Mouse (Mus musculus): ENCODE data around the gene Onecut1. TPM values are rescaled to one million over a fixed set of nuclear protein-coding genes. Genes with fewer than 3 reads are reported as not detected.

Onecut1 gene
- polyA plus RNA-seq, 1 experiment from 2014 or later: 2.9 TPM

DNA sequence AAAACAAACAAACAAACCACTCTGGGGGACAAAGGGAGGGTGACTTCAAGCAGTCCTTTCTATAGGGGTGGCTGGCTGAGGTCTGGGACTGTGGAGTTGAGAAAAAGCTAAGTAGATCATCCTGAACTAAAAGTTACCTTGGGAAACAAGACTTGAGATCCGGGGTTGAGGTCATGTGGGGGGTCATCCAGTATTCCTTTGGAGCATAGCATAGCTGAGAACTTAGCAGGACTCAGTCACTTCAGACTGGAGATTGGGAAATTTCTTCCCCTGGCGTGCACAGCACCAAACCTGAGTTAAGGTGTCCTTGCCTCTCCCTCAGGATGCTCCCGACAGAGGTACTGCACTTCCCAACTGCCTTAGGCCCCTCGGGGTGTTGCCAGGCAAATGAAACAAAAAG, 9.4 kb upstream of the Onecut1 start:
- no peak overlapping the region for H3K27ac ChIP-seq (replicated peaks)
- WGBS: 2% methylated on average over 4 of the region's 4 CpGs
- no peaks in the 10 kb centered on the region for H3K36me3 ChIP-seq (replicated peaks)
- peaks cover 100% of the 10 kb centered on the region for H3K27me3 ChIP-seq (replicated peaks; ENCODE audit: low read depth, poor library complexity, severe bottlenecking)
- H3K4me3 ChIP-seq: no peak overlapping the region
- peak; percentile 34 for DNase-seq (ENCODE audit: low spot score)
- no peaks in the 10 kb centered on the region for H3K9me3 ChIP-seq
- H3K4me1 ChIP-seq: peaks cover 26% of the 10 kb centered on the region

DNA sequence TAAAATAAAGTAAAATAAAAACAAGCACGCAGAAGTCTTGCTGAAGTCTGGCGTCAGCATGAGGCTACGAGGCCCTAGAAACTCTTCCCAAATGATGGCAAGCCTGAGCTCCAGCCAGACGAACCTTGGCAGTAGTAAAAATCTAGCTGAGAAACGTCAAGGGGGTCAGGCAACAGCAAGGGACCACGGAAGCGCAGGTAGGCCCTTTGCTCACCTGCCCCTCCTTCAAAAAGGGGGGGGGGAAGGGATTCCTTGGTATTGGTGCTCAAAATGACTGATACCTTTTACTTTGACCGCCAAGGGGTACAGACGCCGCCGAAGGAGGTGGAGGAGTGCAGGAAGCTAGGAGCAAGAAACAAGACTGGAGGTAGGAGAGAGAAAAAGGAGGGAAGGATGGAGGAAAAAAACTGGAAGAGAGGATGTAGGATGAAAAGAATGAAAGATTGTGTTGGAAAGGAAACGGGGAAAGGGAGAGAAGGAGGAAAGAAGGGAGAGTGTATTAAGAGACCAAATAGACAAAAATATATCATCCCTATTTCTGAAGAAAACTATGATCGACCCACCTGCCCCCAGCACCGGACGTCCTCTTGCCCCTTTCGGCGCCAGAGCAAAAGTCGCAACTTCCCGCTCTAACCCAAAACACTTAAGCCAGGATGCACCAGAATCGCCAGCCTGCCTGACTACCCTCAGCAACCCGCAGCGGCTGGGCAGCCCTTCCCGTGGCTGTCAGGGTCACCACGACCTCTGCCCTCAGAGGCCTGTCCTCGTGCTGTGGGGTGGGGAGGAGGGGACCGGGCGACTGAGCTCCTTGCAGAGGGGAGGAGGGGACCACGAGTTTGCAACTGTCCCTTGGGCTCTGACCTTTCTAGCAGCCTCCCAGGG, 8.3 kb upstream of the Onecut1 start:
- Histone ChIP-seq H3K4me3 (peak overlapping the region; percentile 9; the same call in 1 of the 2 replicates), H3K27ac (replicated peaks) (no peak overlapping the region)
- no peak for DNase-seq (ENCODE audit: low spot score)

DNA sequence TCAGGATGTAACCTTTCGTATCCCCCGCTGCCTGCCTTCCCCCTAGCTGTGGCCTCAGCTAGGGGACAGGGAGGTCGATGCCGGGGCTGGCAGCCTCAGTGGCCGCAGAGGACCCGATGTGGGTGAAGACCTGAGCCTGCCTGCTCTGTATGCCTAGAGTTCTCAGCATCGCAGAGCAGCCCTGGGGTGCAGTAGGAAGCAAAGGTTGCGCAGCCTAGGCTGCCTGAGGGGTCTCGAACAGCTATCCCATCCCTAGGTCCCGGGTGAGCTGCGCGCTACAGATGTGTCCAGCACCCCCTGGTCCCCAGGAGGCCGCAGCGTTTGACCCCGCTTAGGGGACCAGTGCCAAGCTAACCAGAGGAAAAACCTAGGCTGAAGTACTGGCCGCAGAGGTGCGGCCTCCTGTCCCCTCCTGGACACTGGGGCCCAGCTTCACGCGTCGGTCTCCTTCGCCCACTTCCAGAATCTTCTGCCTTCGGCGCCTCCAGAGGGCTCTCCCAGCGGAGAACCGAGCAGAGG, 7.6 kb upstream of the Onecut1 start:
- Histone ChIP-seq H3K4me3 (peak overlapping the region; percentile 9; the same call in 1 of the 2 replicates), H3K4me1 (peaks cover 15% of the 10 kb centered on the region), H3K36me3 (replicated peaks) (no peaks in the 10 kb centered on the region), H3K27me3 (replicated peaks; ENCODE audit: low read depth, poor library complexity, severe bottlenecking) (peaks cover 100% of the 10 kb centered on the region), H3K27ac (replicated peaks) (no peak overlapping the region), H3K9me3 (no peaks in the 10 kb centered on the region)
- under 1% methylated on average over 25 of the region's 25 CpGs for WGBS
- DNase-seq (ENCODE audit: low spot score): peak; percentile 59

More for the DNA sequence above, 8.3 kb upstream of the Onecut1 start:
- no peaks in the 10 kb centered on the region for H3K36me3 ChIP-seq (replicated peaks)
- peaks cover 100% of the 10 kb centered on the region for H3K27me3 ChIP-seq (replicated peaks; ENCODE audit: low read depth, poor library complexity, severe bottlenecking)
- peaks cover 22% of the 10 kb centered on the region for H3K4me1 ChIP-seq
- H3K9me3 ChIP-seq: no peaks in the 10 kb centered on the region
- WGBS: 1% methylated on average over 28 of the region's 28 CpGs

DNA sequence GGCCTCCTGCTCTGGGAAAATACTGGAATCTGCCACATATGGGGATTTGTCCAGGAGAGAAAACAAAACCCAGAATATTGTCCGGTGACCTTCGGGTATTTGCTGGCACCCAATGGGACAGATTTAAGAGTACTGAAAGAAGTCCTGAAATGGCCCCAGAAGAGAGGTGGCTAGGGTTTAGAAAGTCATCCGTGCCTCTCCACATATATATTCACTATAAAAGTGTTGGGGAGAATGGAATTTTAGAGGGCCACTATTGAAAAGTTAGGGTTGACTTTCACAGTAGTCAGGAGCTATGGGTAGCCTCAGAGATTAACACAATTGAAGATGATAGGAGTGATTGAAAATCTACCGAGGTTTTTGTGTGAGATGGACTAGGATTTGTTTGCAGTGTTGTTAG, 6.3 kb upstream of the Onecut1 start:
- WGBS: 5% methylated on average over 4 of the region's 4 CpGs
- Histone ChIP-seq H3K27me3 (replicated peaks; ENCODE audit: low read depth, poor library complexity, severe bottlenecking) (peaks cover 100% of the 10 kb centered on the region), H3K27ac (replicated peaks) (no peak overlapping the region), H3K4me3 (no peak overlapping the region), H3K9me3 (no peaks in the 10 kb centered on the region), H3K4me1 (peaks cover 10% of the 10 kb centered on the region), H3K36me3 (replicated peaks) (no peaks in the 10 kb centered on the region)
- DNase-seq (ENCODE audit: low spot score): no peak

DNA sequence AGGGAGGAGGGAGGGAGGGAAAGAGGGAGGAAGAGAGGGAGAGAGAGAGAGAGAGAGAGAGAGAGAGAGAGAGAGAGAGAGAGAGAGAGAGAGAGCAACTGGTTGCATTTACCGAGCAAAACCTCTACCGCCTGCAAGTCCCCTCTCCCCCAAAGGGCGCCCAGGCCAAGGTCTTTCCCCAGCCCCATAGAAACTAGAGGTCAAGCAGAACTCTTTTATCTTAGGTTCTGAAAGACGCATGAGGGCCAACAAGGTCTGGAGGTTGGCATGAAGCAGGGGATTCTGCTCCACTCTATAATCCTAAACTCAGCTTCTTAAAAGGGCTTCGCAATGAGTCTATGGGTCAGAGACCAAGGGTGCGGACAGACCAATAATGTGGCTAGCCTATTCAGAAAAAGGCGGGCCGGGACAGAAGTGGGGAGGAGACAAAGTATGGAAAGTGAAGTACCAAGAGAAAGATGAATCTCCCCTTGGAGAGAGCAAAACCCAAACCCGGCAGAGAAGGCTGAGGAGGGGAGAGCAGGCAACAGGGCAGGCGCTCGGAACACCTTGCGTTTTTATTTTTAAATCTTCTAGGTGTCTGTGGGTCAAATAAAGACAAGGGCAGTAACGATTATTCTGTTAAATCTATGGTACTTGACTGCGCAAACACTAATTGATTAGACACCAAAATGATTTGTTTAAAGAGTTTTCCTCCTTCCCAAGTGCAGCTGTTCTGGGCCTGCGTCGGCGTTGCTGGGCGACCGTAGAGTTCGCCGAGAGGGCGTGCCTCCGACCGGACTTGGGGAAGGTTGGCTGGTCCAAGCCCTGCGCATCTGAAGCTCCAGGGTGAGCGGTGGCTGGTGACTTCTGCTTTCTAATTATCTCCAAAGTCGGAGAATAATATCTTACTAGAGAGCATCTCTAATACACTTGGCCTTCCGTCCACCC, 4.9 kb upstream of the Onecut1 start:
- no peaks in the 10 kb centered on the region for H3K36me3 ChIP-seq (replicated peaks)
- no peak overlapping the region for H3K4me3 ChIP-seq
- H3K27me3 ChIP-seq (replicated peaks; ENCODE audit: low read depth, poor library complexity, severe bottlenecking): peaks cover 100% of the 10 kb centered on the region
- peaks cover 23% of the 10 kb centered on the region for H3K4me1 ChIP-seq
- no peaks in the 10 kb centered on the region for H3K9me3 ChIP-seq
- DNase-seq (ENCODE audit: low spot score): peak; percentile 64
- WGBS: under 1% methylated on average over 28 of the region's 28 CpGs
- no peak overlapping the region for H3K27ac ChIP-seq (replicated peaks)

DNA sequence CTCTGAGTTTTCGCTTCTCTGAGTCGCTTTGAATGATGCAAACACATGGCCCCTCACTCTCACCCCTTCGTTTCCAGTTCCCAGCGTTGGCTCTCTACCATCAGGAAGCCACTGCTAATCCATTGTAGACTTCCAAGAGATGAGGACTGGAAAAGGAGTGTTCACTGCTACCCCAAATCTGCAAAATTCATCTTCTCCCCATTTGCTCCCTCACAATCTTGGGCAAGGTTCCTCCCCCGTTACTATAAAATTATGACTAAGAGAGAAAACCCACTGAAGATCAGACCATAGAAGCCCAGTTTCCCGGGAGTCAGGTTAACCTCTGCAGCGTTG, 4.2 kb upstream of the Onecut1 start:
- WGBS: 2% methylated on average over 7 of the region's 7 CpGs
- Histone ChIP-seq H3K4me3 (no peak overlapping the region), H3K27me3 (replicated peaks; ENCODE audit: low read depth, poor library complexity, severe bottlenecking) (peaks cover 100% of the 10 kb centered on the region), H3K9me3 (no peaks in the 10 kb centered on the region), H3K27ac (replicated peaks) (no peak overlapping the region), H3K4me1 (peaks cover 30% of the 10 kb centered on the region), H3K36me3 (replicated peaks) (no peaks in the 10 kb centered on the region)
- no peak for DNase-seq (ENCODE audit: low spot score)

DNA sequence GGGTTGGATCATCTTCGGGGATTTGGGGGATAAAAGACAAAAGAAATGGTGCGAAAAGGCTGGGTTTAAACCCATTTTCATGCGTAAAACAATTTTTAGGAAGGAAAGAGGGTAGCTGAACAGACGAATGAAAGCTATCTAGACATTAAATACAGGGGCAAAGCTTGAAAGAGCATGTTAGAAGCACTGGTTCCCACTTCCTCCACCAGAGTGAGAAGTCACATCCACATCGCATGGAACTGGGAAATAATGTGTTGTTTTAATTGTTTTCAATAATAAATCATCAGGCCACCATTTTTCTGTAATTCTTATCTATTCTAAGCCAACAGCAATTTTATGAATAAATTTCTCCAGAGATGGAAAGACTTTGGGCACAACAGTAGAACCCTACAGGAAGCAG, 3.6 kb upstream of the Onecut1 start:
- 2% methylated on average over 5 of the region's 5 CpGs for WGBS
- DNase-seq (ENCODE audit: low spot score): no peak
- Histone ChIP-seq H3K36me3 (replicated peaks) (no peaks in the 10 kb centered on the region), H3K4me3 (no peak overlapping the region), H3K27me3 (replicated peaks; ENCODE audit: low read depth, poor library complexity, severe bottlenecking) (peaks cover 100% of the 10 kb centered on the region), H3K4me1 (peaks cover 36% of the 10 kb centered on the region), H3K9me3 (no peaks in the 10 kb centered on the region), H3K27ac (replicated peaks) (no peak overlapping the region)

DNA sequence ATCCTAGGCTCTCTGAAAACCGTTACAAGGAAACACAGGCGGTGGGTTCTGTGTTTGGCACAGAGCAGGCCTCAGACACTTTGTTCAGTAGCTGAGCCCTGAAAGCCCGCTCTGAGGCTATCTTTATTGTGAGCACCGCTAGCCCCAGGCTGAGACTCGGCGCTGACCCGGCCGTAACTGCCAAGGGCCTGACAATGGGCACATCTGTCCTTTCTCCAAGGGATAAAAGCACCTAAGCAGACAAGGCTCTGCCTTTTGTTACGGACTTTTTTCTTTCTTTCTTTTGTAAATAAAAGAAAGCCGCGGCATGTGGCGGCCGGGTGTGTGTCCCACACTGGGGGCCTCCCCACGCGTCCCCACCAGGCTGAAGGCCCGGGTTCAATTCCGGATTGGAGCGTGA, 1.3 kb upstream of the Onecut1 start:
- no peaks in the 10 kb centered on the region for H3K36me3 ChIP-seq (replicated peaks)
- 2% methylated on average over 18 of the region's 18 CpGs for WGBS
- peaks cover 100% of the 10 kb centered on the region for H3K27me3 ChIP-seq (replicated peaks; ENCODE audit: low read depth, poor library complexity, severe bottlenecking)
- H3K27ac ChIP-seq (replicated peaks): no peak overlapping the region; the same call in 1 of the 2 replicates
- H3K4me3 ChIP-seq: no peak overlapping the region
- peak; percentile 45 for DNase-seq (ENCODE audit: low spot score)
- H3K9me3 ChIP-seq: no peaks in the 10 kb centered on the region
- H3K4me1 ChIP-seq: peaks cover 35% of the 10 kb centered on the region

DNA sequence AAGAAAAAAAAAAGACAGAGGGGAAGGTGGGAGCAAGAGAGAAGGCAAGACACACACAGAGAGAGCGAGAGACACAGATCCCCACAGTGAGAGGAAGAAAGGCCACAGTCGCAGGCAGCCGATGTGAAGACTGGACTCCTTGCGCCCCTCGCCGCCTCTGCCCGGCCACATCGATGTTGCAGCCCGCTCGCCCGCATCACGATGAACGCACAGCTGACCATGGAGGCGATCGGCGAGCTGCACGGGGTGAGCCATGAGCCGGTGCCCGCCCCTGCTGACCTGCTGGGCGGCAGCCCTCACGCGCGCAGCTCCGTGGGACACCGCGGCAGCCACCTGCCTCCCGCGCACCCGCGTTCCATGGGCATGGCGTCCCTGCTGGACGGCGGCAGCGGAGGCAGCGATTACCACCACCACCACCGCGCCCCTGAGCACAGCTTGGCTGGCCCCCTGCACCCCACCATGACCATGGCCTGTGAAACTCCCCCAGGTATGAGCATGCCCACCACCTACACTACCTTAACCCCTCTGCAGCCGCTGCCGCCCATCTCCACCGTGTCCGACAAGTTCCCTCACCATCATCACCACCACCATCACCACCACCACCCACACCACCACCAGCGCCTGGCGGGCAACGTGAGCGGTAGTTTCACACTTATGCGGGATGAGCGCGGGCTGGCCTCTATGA, 517 bp downstream of the Onecut1 start:
- Histone ChIP-seq H3K36me3 (replicated peaks) (no peaks in the 10 kb centered on the region), H3K4me3 (peak overlapping the region; percentile 63), H3K9me3 (no peaks in the 10 kb centered on the region), H3K27ac (replicated peaks) (peak overlapping the region; percentile 63), H3K4me1 (peaks cover 38% of the 10 kb centered on the region), H3K27me3 (replicated peaks; ENCODE audit: low read depth, poor library complexity, severe bottlenecking) (peaks cover 100% of the 10 kb centered on the region)
- peak; percentile 61 for DNase-seq (ENCODE audit: low spot score)
- WGBS: under 1% methylated on average over 48 of the region's 48 CpGs

DNA sequence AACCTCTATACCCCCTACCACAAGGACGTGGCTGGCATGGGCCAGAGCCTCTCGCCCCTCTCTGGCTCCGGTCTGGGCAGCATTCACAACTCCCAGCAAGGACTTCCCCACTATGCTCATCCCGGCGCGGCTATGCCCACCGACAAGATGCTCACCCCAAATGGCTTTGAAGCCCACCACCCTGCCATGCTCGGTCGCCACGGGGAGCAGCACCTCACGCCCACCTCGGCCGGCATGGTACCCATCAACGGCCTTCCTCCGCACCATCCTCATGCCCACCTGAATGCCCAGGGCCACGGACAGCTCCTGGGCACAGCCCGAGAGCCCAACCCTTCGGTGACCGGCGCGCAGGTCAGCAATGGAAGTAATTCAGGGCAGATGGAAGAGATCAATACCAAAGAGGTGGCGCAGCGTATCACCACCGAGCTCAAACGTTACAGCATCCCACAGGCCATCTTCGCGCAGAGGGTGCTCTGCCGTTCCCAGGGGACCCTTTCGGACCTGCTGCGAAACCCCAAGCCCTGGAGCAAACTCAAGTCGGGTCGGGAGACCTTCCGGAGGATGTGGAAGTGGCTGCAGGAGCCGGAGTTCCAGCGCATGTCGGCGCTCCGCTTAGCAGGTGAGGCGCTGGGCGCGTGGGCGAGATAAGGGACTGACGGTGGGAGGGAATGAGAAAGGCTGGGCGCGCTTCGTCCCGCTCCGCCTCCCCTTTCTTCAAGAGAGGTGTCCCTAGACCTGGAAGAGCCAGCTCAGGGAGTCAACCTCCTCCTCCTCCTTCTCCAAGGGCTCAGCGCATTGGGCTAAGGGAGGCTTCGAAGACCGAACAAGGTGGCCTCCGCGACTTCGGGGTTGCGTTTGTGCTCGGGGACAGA, 1.3 kb downstream of the Onecut1 start:
- peaks cover 40% of the 10 kb centered on the region for H3K4me1 ChIP-seq
- peak overlapping the region; percentile 63 for H3K4me3 ChIP-seq
- WGBS: 1% methylated on average over 56 of the region's 56 CpGs
- no peak overlapping the region for H3K27ac ChIP-seq (replicated peaks)
- H3K9me3 ChIP-seq: no peaks in the 10 kb centered on the region
- peak; percentile 49 for DNase-seq (ENCODE audit: low spot score)
- no peaks in the 10 kb centered on the region for H3K36me3 ChIP-seq (replicated peaks)
- peaks cover 100% of the 10 kb centered on the region for H3K27me3 ChIP-seq (replicated peaks; ENCODE audit: low read depth, poor library complexity, severe bottlenecking)

DNA sequence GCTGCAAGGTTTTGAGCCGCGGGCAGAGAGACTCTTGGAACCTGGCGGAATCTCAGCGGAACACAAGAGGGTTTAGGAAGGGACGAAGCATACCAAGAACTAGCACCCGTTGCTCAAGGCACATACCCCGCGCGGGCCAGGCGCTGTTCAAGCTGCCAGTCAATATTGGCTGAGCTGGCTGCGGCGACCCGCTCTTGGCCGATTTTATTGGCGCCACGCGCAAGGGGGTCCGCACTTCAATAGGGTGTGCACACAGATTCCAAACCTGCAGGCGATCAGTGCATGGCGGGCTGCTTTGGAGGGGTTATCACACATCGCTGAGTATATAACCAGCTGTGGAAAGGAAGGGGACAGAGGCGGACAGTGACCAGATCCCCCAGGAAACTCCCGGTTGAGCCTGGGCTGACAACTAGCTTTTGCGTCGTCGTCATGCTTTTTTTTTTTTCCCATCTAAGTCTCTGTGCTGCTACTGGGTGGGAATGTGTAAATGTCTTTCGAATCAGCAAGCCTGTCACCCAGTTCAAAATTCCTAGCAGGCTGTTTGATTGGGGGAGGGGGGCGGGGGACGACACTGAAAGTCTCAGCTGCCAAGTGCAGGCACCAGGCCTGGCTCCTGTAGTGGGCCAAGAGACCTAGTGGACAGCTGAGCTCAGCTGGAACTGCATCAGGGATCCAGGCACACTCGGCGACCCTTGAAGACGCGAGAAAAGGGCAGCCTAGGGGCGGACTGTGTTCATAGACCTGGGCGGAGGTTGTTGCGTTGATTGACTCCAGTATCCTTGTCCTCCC, 2.1 kb downstream of the Onecut1 start:
- WGBS: under 1% methylated on average over 36 of the region's 36 CpGs
- Histone ChIP-seq H3K27me3 (replicated peaks; ENCODE audit: low read depth, poor library complexity, severe bottlenecking) (peaks cover 100% of the 10 kb centered on the region), H3K4me1 (peaks cover 40% of the 10 kb centered on the region), H3K9me3 (no peaks in the 10 kb centered on the region), H3K4me3 (peak overlapping the region; percentile 63), H3K27ac (replicated peaks) (no peak overlapping the region), H3K36me3 (replicated peaks) (no peaks in the 10 kb centered on the region)
- DNase-seq (ENCODE audit: low spot score): peak; percentile 29

Measured in embryonic facial prominence, embryonic 10.5 days (tissue).